In the genomic region with DNA sequence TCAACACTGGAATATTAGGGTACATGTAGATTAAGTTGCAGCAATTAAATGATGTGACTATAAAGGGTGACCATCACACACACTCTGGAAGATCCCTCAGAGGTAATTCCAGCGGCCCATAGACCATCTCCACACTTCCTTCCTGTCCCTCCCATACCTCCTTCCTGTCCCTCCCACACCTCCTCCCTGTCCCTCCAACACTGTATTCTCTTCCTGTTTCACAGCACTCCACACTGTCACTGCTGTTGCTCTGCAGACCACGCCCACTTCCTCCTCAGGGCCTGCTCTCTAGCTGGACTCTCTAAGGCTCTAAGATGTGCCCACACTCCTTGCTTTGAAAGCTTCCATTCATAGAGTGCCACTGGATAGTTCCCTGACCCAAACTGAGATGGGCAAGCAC, we compare ENCODE assay signal across 10 mouse cellular contexts. TPM values are rescaled to one million over a fixed set of nuclear protein-coding genes. Genes with fewer than 3 reads are reported as not detected.
DNase-seq lines count a peak whose midpoint lies in the region; ATAC-seq and TF ChIP-seq lines count a peak whose summit lies in the region.
"Had no signal": no experiment of that assay in that cellular context is flagged by ENCODE, and none has a peak within 500 bp of the region (broad histone marks: within the 10 kb centered on the region; RNA-seq: fewer than 3 reads in every experiment).

No protein-coding gene starts in this region.

- no peak for ATAC-seq in kidney, embryonic 14.5 days (ENCODE audit: low FRiP score, low TSS enrichment)
- ATAC-seq in liver, embryonic 16.5 days (ENCODE audit: low read depth) = peak; percentile 54; the same call in 1 of the 2 replicates
- no peak for ATAC-seq in midbrain, embryonic 16.5 days

- no peak for TF ChIP-seq CTCF in kidney, adult 2 months (conservative IDR thresholded peaks at IDR 0.05; ENCODE audit: insufficient read depth, insufficient read length, low read depth, low read length)
- TF ChIP-seq CTCF in thymus, adult 2 months (IDR thresholded peaks at IDR 0.05; ENCODE audit: borderline replicate concordance, control insufficient read depth, extremely low read depth, insufficient read depth, low read length, poor library complexity) = no peak
- no peak for TF ChIP-seq CTCF in cerebellum, adult 2 months (IDR thresholded peaks at IDR 0.05; ENCODE audit: borderline replicate concordance, insufficient read depth, low read depth, low read length)

- no peak overlapping the region for H3K4me2 ChIP-seq in kidney, embryonic 14.5 days (replicated peaks; ENCODE audit: low read depth, low read length)
- H3K4me2 ChIP-seq in liver, embryonic 16.5 days (ENCODE audit: low read depth, low read length) = no peak overlapping the region
- no peak overlapping the region for H3K4me2 ChIP-seq in midbrain, embryonic 16.5 days (ENCODE audit: low read length)
- H3K4me2 ChIP-seq: hindbrain, embryonic 15.5 days had no signal

- H3K4me1 ChIP-seq in kidney, adult 2 months (ENCODE audit: control insufficient read depth, insufficient read depth, low read length) = no peaks in the 10 kb centered on the region
- no peaks in the 10 kb centered on the region for H3K4me1 ChIP-seq in kidney, embryonic 14.5 days (ENCODE audit: control insufficient read depth, insufficient read depth, low read length)
- H3K4me1 ChIP-seq in liver, embryonic 16.5 days (ENCODE audit: control insufficient read depth, low read depth, low read length) = no peaks in the 10 kb centered on the region
- H3K4me1 ChIP-seq in thymus, adult 2 months (replicated peaks; ENCODE audit: control insufficient read depth, insufficient read depth, low read length) = no peaks in the 10 kb centered on the region
- no peaks in the 10 kb centered on the region for H3K4me1 ChIP-seq in midbrain, embryonic 16.5 days (ENCODE audit: control insufficient read depth, insufficient read depth, low read length)
- H3K4me1 ChIP-seq in cerebellum, adult 2 months (ENCODE audit: control insufficient read depth, insufficient read depth, low read length) = no peaks in the 10 kb centered on the region
- H3K4me1 ChIP-seq: hindbrain, embryonic 15.5 days had no signal

- no peaks in the 10 kb centered on the region for H3K27me3 ChIP-seq in kidney, adult 2 months (replicated peaks; ENCODE audit: control insufficient read depth, insufficient read depth, low read length)
- no peaks in the 10 kb centered on the region for H3K27me3 ChIP-seq in kidney, embryonic 14.5 days (ENCODE audit: control insufficient read depth, insufficient read depth, low read length)
- no peaks in the 10 kb centered on the region for H3K27me3 ChIP-seq in liver, embryonic 16.5 days (ENCODE audit: control insufficient read depth, insufficient read depth, low read depth, low read length)
- no peaks in the 10 kb centered on the region for H3K27me3 ChIP-seq in thymus, adult 2 months (ENCODE audit: control insufficient read depth, insufficient read depth, low read length)
- H3K27me3 ChIP-seq in midbrain, embryonic 16.5 days (ENCODE audit: control insufficient read depth, insufficient read depth, low read depth, low read length) = no peaks in the 10 kb centered on the region
- no peaks in the 10 kb centered on the region for H3K27me3 ChIP-seq in cerebellum, adult 2 months (ENCODE audit: control insufficient read depth, insufficient read depth, low read length)
- H3K27me3 ChIP-seq: hindbrain, embryonic 15.5 days had no signal

- peak; percentile 13 for DNase-seq in kidney, adult 2 months
- peak; percentile 6 for DNase-seq in NIH3T3 (ENCODE audit: low read depth)
- DNase-seq in thymus, adult 2 months = peak; percentile 46
- DNase-seq in cerebellum, adult 2 months = no peak
- no peak for DNase-seq in frontal cortex, adult 2 months (ENCODE audit: extremely low spot score in 1 of 2, low spot score in 1 of 2)

- H3K9me3 ChIP-seq in kidney, embryonic 14.5 days (ENCODE audit: control insufficient read depth, low read length) = peaks cover 4% of the 10 kb centered on the region; the same call in 1 of the 2 replicates
- no peaks in the 10 kb centered on the region for H3K9me3 ChIP-seq in liver, embryonic 16.5 days (replicated peaks; ENCODE audit: control insufficient read depth, low read length)
- no peaks in the 10 kb centered on the region; the same call in 1 of the 2 replicates for H3K9me3 ChIP-seq in midbrain, embryonic 16.5 days (replicated peaks; ENCODE audit: control insufficient read depth, low read length, poor library complexity, severe bottlenecking)
- H3K9me3 ChIP-seq: hindbrain, embryonic 15.5 days had no signal

- H3K9ac ChIP-seq in kidney, embryonic 14.5 days (ENCODE audit: low read depth, low read length) = no peak overlapping the region
- H3K9ac ChIP-seq in liver, embryonic 16.5 days (ENCODE audit: low read depth, low read length) = no peak overlapping the region
- no peak overlapping the region for H3K9ac ChIP-seq in midbrain, embryonic 16.5 days (ENCODE audit: low read depth, low read length)
- H3K9ac ChIP-seq: hindbrain, embryonic 15.5 days; liver, embryonic 14.5 days had no signal

- H3K4me3 ChIP-seq in kidney, adult 2 months (ENCODE audit: insufficient read depth, low read depth, low read length) = no peak overlapping the region
- no peak overlapping the region for H3K4me3 ChIP-seq in kidney, embryonic 14.5 days (ENCODE audit: low read length)
- no peak overlapping the region for H3K4me3 ChIP-seq in liver, embryonic 16.5 days (ENCODE audit: low read depth, low read length)
- no peak overlapping the region for H3K4me3 ChIP-seq in thymus, adult 2 months (ENCODE audit: control insufficient read depth, insufficient read depth, low read length)
- H3K4me3 ChIP-seq in midbrain, embryonic 16.5 days (ENCODE audit: low read depth, low read length) = no peak overlapping the region
- no peak overlapping the region for H3K4me3 ChIP-seq in cerebellum, adult 2 months (replicated peaks; ENCODE audit: insufficient read depth, low read depth, low read length)
- H3K4me3 ChIP-seq: hindbrain, embryonic 15.5 days had no signal

- WGBS in kidney, adult 2 months = 68% methylated on average over 2 of the region's 2 CpGs
- 67% methylated on average over 2 of the region's 2 CpGs for WGBS in kidney, embryonic 14.5 days
- 30% methylated on average over 2 of the region's 2 CpGs for WGBS in liver, embryonic 16.5 days (ENCODE audit: insufficient replicate concordance)
- WGBS in thymus, adult 2 months = 43% methylated on average over 2 of the region's 2 CpGs
- WGBS in midbrain, embryonic 16.5 days = 77% methylated on average over 2 of the region's 2 CpGs
- WGBS in cerebellum, adult 2 months = 74% methylated on average over 2 of the region's 2 CpGs

- no peak for TF ChIP-seq POLR2A in kidney, adult 2 months (IDR thresholded peaks at IDR 0.05; ENCODE audit: low read depth, low read length)
- no peak for TF ChIP-seq POLR2A in thymus, adult 2 months (IDR thresholded peaks at IDR 0.05; ENCODE audit: control insufficient read depth, extremely low read depth, insufficient read depth, low read length, poor library complexity)
- no peak for TF ChIP-seq POLR2A in cerebellum, adult 2 months (IDR thresholded peaks at IDR 0.05; ENCODE audit: borderline replicate concordance, insufficient read depth, low read length)

- no peak overlapping the region for H3K27ac ChIP-seq in kidney, adult 2 months (ENCODE audit: insufficient read depth, low read depth, low read length)
- no peak overlapping the region for H3K27ac ChIP-seq in kidney, embryonic 14.5 days (ENCODE audit: low read depth, low read length)
- no peak overlapping the region for H3K27ac ChIP-seq in liver, embryonic 16.5 days (ENCODE audit: low read length)
- H3K27ac ChIP-seq in thymus, adult 2 months (ENCODE audit: control insufficient read depth, insufficient read depth, low read length) = no peak overlapping the region
- H3K27ac ChIP-seq in midbrain, embryonic 16.5 days (ENCODE audit: low read length) = no peak overlapping the region
- H3K27ac ChIP-seq in cerebellum, adult 2 months (ENCODE audit: insufficient read depth, low read length) = no peak overlapping the region
- H3K27ac ChIP-seq: hindbrain, embryonic 15.5 days; liver, embryonic 14.5 days had no signal

- no peaks in the 10 kb centered on the region for H3K36me3 ChIP-seq in kidney, adult 2 months (ENCODE audit: control insufficient read depth, insufficient read depth, low read length)
- no peaks in the 10 kb centered on the region for H3K36me3 ChIP-seq in kidney, embryonic 14.5 days (ENCODE audit: control insufficient read depth, insufficient read depth, low read length)
- no peaks in the 10 kb centered on the region for H3K36me3 ChIP-seq in liver, embryonic 16.5 days (ENCODE audit: control insufficient read depth, insufficient read depth)
- no peaks in the 10 kb centered on the region for H3K36me3 ChIP-seq in thymus, adult 2 months (ENCODE audit: control insufficient read depth, insufficient read depth, low read length)
- H3K36me3 ChIP-seq in midbrain, embryonic 16.5 days (ENCODE audit: control insufficient read depth, insufficient read depth, low read length) = no peaks in the 10 kb centered on the region
- H3K36me3 ChIP-seq: hindbrain, embryonic 15.5 days had no signal

RNA-seq across cellular contexts. Expression of a gene that starts 13.5 kb away (rescaled TPM):
- 0.11 TPM in 1 of 2 replicates, not detected in the other for polyA plus RNA-seq in kidney, adult 2 months (2012; rRNA removed)
- not detected in 2 replicates for polyA plus RNA-seq in kidney, embryonic 14.5 days (2014; fragmentation: Nextera tagmentation; extraction: Ambion mirVana)
- not detected in 2 replicates for polyA plus RNA-seq in liver, embryonic 16.5 days (2015; fragmentation: Nextera tagmentation; extraction: Ambion mirVana)
- polyA plus RNA-seq in thymus, adult 2 months (2012; rRNA removed) = not detected in 2 replicates
- polyA plus RNA-seq in midbrain, embryonic 16.5 days (2015; fragmentation: Nextera tagmentation; extraction: Ambion mirVana) = not detected in 2 replicates
- 0.20 TPM in 1 of 2 replicates, not detected in the other for polyA plus RNA-seq in cerebellum, adult 2 months (2012; rRNA removed)
- not detected in 2 replicates for polyA plus RNA-seq in frontal cortex, adult 2 months (2012; rRNA removed)
- polyA plus RNA-seq: liver, embryonic 14.5 days had no signal

RNA-seq across cellular contexts. Expression of a gene that starts 37.9 kb away (rescaled TPM):
- polyA plus RNA-seq in kidney, adult 2 months (2012; rRNA removed) = 25.6 and 30.9 TPM in 2 replicates
- 49.9 and 56.9 TPM in 2 replicates for polyA plus RNA-seq in kidney, embryonic 14.5 days (2014; fragmentation: Nextera tagmentation; extraction: Ambion mirVana)
- polyA plus RNA-seq in liver, embryonic 16.5 days (2015; fragmentation: Nextera tagmentation; extraction: Ambion mirVana) = 29.1 and 29.3 TPM in 2 replicates
- polyA plus RNA-seq in thymus, adult 2 months (2012; rRNA removed) = 36.2 and 43.2 TPM in 2 replicates
- polyA plus RNA-seq in midbrain, embryonic 16.5 days (2015; fragmentation: Nextera tagmentation; extraction: Ambion mirVana) = 70.8 and 76.9 TPM in 2 replicates
- polyA plus RNA-seq in cerebellum, adult 2 months (2012; rRNA removed) = 51.3 and 55.1 TPM in 2 replicates
- 43.9 and 44.4 TPM in 2 replicates for polyA plus RNA-seq in frontal cortex, adult 2 months (2012; rRNA removed)

RNA-seq across cellular contexts. Expression of a gene that starts 42.9 kb away (rescaled TPM):
- 2.3 and 2.8 TPM in 2 replicates for polyA plus RNA-seq in kidney, adult 2 months (2012; rRNA removed)
- polyA plus RNA-seq in kidney, embryonic 14.5 days (2014; fragmentation: Nextera tagmentation; extraction: Ambion mirVana) = 0.79 and 1.3 TPM in 2 replicates
- polyA plus RNA-seq in liver, embryonic 16.5 days (2015; fragmentation: Nextera tagmentation; extraction: Ambion mirVana) = 0.18 and 0.31 TPM in 2 replicates
- 0.66 and 1.0 TPM in 2 replicates for polyA plus RNA-seq in thymus, adult 2 months (2012; rRNA removed)
- 14.6 and 19.7 TPM in 2 replicates for polyA plus RNA-seq in midbrain, embryonic 16.5 days (2015; fragmentation: Nextera tagmentation; extraction: Ambion mirVana)
- polyA plus RNA-seq in cerebellum, adult 2 months (2012; rRNA removed) = 9.1 and 11.1 TPM in 2 replicates
- 16.0 and 22.6 TPM in 2 replicates for polyA plus RNA-seq in frontal cortex, adult 2 months (2012; rRNA removed)

Comparison
In these comparisons a context has a peak if more than half of its experiments do, and no peak if none do; other contexts are left out.
1. DNase-seq: peak in kidney, adult 2 months (single experiment), NIH3T3 (single experiment) and thymus, adult 2 months (single experiment); none in cerebellum, adult 2 months (0 of 2) and frontal cortex, adult 2 months (0 of 2).